Mouse (Mus musculus) granulocyte monocyte progenitor cell, adult 5-6 weeks (primary cell): ENCODE measurements around the gene Vmn1r3. TPM values are rescaled to one million over a fixed set of nuclear protein-coding genes. Genes with fewer than 3 reads are reported as not detected.
"Not testable (repeated sequence)": the region's sequence is repeated elsewhere in the genome, so short reads cannot be mapped to it uniquely, and the experiment has no call there.

Experiments used
- ATAC-seq: replicated peaks from 2 replicates; pipeline ENCODE4 v1.8.0; 2016; ENCODE audit warnings: mild to moderate bottlenecking, moderate TSS enrichment, inconsistent platforms; ENCODE audit not compliant: poor library complexity, severe bottlenecking
- total RNA-seq, 2 experiments: library from RNA; stranded (forward) in 1 of 2; stranded (reverse) in 1 of 2; fragments of 200-712, 200-1000 nt in 1 of 2; fragments of >200 nt in 1 of 2; fragmentation: Nextera tagmentation in 1 of 2; gene quantifications; 2 replicates each; pipeline ENCODE4 v1.2.3; 2014 to 2017

Vmn1r3 gene
- total RNA-seq (2014; fragmentation: Nextera tagmentation) (not detected in 2 replicates), total RNA-seq (2017) (not detected in 2 replicates)

DNA sequence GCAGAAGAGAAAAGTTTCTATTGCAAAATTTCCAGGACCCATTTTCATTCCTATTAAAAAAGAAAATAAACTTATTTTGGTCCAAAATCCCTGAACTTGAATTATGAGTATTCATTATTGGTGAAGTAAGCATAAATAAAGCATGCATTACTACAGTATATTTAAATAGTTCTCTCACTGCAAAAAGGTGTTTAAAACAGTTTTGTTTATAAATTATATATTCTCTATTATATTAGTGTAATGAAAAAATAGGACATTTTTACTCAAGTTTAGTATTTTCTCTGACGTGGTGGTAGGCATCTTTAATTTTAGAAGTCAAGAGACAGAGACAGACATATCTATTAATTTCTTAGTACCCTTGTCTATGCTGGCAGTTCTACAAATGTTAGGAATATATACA, at the start of gene Vmn1r3:
TSS of gene Vmn1r3 (minus strand) at position 101 of the 400 bp plus-strand sequence.
- not testable (repeated sequence) for ATAC-seq

GRCm38 (mm10) chr4:3232053-3232452, 46.9 kb upstream of the Vmn1r3 start:
- ATAC-seq: no peak

DNA sequence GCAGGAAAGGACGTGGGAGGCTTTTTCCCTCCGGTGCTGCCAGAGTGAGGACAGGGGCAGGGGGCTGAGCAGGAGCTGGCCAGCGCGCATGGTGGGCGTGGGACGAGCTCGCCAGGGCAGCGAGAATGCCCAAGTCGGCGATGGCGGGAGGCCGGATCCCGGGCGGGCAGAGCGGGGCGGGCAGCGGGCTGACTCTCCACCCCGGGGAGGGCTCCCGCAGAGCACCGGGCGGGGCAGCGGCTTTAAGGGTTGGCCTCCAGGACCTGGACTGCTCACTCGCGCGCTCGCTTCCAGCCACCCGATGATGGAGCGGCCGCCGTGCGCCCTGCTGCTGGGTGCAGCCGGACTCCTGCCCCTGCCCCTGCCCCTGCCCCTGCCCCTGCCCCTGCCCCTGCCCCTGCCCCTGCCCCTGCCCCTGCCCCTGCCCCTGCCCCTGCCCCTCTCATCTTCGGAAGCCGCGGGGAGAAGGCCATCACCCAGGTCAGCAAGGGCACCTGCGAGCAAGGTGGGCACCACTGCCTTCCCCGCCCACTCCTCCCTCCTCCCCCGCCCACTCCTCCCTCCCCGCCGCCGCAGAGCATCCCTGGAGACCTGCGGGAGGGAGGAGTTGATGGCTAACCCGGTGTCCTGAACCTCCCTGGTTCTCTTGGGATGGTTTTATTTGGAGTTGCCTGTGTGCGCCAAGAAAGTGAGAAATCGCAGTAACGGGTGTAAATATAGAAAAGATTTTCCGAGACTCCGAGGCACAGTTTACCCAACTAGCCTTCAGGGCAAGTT, 45.9 kb upstream of the Vmn1r3 start:
- peak; percentile 37; the same call in 1 of the 2 replicates for ATAC-seq

DNA sequence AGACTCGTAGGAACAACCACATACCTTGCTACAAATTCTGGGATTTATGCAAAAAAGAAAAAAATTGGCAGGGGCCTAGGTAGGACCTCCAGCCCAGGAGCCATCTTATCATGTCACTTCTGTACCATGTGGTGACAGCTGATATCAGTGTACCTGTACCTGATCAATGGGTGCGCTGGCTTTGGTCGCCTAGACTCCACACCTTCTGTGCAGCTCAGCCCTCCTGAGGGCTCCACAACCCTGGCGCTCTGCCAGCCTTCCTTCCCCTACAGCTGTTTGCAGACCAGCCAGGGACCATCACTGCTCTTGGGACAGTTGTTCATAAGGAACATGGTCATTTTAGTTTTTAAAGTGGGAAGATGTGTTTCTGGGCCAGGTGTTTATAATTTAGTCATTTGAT, 44.4 kb upstream of the Vmn1r3 start:
- peak; percentile 12 for ATAC-seq

DNA sequence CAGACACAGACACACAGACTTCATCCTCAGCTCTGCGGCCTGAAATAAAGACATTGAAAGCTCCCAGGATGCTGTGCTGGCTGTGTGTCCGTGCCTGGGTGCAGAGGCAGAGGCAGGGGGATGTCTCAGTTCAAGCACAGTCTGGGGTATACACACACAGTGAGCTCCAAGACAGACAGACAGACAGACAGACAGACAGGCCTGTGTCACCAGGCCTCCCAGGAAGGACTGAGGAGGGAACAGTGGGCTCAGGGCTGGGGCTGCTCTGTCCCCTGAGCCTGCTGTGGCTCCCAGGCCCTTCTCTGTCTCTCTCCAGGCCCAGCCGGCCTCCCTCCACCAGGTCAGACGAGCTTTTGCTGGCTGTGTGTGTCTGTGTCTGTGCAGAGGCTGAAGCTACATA, 43.3 kb upstream of the Vmn1r3 start:
- peak; percentile 21; the same call in 1 of the 2 replicates for ATAC-seq

DNA sequence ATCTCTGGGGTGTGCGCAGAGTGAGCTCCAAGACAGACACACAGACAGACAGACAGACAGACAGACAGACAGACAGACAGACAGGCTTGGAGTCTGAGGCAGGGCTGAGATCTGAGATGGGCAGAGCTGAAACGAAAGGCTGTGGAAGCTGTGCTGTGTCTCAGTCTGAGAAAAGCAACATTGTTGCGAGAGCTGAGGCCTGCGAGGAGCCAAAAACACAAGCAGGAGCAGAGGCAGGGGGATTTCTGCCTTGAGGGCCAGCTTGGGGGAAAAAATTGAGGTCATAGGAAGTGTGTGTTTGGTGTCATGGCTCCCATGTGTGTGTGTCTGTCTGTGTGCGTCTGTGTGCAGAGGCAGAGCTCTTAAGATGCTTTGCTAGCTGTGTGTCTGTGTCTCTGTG, 42.6 kb upstream of the Vmn1r3 start:
- ATAC-seq: no peak

- no peak for ATAC-seq
These were observed 41.3 kb upstream of the Vmn1r3 start for GRCm38 (mm10) chr4:3226488-3226887.

- not testable (repeated sequence) for ATAC-seq
These were observed 40.3 kb upstream of the Vmn1r3 start for GRCm38 (mm10) chr4:3225416-3225815.

DNA sequence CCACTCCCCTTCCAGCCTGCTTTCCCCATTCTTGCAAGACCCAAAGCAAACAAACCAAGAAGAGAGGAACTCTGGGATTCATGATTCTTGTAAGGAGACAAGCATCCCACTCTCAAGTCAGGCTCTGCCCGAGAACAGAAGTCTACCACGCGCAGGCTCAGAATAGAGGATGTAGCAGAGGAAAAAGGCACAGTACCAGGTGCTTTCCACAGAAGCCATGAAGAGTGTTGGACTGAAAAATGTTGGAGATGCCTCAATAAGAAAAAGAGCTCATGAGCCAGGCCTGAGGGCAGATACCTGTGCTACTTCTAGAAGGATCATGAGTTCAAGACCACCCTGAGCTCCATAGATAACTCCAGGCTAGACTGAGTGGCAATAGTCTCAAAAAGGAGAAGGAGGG, 39.7 kb upstream of the Vmn1r3 start:
- ATAC-seq: not testable (repeated sequence)

DNA sequence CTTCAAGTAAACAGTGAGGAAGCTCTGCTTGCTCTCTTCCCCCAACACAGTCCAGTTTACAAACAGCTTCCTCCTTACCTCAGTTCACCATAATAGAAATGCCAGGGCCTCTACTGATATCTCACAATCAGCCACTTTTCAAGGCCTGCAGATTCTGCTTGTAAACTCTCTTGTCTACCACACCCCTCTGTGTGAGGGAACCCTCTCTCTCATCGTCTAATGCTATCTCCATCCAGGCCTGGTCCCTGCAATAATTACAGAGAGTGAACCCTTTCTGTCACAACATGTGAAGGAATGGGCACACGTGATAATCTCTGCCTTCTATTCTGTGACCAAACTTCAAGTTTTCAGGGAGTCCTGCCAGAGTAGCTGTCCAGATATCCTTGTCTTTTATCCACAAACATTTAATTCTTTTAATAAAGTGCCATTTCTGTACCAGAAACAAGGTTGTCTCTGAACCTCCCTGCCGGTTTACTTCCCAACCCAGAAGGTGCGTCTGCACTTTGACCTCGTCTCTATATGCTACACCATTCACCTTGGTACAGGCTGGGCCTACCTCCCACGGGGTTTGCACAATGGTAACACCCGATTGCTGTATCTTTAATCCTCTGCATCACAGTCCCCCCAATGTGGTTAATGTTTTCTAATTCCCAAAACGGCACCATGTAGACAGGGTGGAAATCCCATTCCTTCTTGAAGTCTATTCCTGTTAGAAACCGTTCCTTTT, 38.5 kb upstream of the Vmn1r3 start:
- ATAC-seq: not testable (repeated sequence)

DNA sequence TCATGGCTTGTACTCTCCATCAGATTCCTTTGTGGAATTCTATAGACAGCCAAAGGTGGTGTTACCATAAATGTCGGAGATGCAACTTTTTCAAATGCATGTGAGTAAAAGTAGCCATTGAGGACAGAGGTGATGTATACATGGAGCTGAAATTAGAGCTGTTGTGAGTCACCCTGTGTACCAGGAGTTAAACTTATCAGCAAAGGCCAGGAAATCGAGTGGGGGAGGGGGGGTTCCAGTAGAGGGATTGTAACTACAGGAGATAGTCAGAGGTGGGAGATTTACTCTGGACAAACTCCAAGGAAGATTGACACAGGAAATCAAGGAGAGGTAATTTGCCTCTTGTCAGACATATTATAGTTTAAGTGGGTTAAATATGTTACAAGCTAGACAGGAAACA, 31.2 kb upstream of the Vmn1r3 start:
- ATAC-seq: not testable (repeated sequence)

DNA sequence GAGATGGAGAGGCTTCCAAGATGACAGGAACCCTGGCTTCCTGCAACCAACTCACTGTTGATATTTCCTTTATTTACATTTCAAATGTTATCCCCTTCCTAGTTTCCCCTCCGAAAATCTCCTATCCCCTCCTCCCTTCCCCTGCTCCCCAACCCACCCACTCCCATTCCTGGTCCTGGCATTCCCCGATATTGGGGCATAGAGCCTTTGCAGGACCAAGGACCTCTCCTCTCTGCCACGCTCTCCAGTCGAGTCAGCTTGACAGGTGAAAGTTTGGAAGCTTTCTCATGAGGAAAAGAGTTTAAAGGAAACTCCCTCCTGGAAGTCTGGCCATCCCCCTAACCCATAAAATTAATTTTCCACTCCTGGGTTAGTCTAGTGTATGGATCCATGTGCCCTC, 28.2 kb upstream of the Vmn1r3 start:
- ATAC-seq: not testable (repeated sequence)

- ATAC-seq: peak; percentile 42; the same call in 1 of the 2 replicates
These were observed 24.6 kb upstream of the Vmn1r3 start for GRCm38 (mm10) chr4:3209643-3210217.

GRCm38 (mm10) chr4:3176746-3177490, 8.2 kb downstream of the Vmn1r3 start:
- not testable (repeated sequence) for ATAC-seq

DNA sequence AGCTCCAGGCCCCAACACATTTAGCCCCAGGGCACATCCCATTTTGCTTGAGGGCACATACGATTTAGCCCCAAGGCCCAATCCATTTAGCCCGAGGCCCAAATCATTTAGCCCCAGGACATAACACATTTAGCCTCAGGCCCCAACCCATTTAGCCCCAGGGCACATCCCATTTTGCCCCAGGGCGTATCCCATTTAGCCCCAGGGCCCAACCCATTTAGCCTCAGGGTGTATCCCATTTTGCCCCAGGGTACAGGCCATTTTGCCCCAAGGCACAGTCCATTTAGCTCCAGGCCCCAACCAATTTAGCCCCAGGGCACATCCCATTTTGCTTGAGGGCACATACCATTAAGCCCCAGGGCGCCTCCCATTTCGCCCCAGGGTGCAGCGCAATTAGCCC, 9.0 kb downstream of the Vmn1r3 start:
- ATAC-seq: not testable (repeated sequence)

DNA sequence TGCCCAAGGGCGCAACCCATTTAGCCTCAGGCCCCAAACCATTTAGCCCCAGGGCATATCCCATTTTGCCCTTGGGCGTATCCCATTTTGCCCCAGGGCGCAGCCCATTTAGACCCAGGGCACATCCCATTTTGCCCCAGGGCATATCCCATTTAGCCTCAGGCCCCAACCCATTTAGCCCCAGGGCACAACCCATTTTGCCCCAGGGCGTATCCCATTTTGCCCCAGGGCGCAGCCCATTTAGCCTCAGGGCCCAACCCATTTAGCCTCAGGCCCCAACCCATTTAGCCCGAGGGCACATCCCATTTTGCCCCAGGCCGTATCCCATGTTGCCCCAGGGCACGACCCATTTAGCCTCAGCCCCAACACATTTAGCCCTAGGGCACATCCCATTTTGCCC, 9.4 kb downstream of the Vmn1r3 start:
- not testable (repeated sequence) for ATAC-seq

DNA sequence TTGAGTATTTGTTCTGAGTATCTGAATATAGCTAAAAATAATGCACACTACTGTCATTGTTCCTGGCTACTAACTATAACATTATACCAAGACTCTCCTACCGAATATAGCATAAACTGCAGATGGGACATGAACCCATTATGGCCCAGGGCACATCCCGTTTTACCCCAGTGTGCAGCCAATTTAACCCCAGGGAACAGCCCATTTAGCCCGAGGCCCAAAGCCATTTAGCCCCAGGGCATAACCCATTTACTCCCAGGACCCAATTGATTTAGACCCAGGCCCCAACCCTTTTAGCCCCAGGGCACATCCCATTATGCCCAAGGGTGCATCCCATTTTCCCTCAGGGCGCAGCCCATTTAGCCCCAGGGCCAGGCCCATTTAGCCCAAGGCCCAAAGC, 10.6 kb downstream of the Vmn1r3 start:
- ATAC-seq: not testable (repeated sequence)

DNA sequence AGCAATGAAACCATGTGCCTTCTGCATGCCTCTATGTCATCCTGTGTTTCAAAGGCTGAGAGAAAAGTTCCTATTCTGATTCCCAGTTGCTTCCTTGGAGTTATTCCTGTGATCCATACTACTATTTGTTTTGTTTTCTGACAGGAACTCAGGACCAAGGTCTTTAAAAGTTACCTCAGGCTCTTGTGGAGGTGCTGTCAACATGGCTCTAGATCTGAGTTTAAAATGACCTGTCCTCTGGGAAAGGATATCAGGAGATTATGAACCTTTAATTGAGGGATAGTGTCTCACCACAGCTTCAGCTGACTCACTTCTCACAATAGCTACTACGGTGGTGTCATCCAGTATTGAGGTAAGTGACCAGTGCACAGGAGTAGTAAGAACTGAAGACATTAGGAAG, 18.1 kb downstream of the Vmn1r3 start, which contains the start of gene Vmn1r2:
TSS of gene Vmn1r2 (plus strand) at position 301 of the 400 bp plus-strand sequence.
- ATAC-seq: not testable (repeated sequence)

- ATAC-seq: peak; percentile 40; the same call in 1 of the 2 replicates
These were observed 20.1 kb downstream of the Vmn1r3 start for GRCm38 (mm10) chr4:3165046-3165445.

DNA sequence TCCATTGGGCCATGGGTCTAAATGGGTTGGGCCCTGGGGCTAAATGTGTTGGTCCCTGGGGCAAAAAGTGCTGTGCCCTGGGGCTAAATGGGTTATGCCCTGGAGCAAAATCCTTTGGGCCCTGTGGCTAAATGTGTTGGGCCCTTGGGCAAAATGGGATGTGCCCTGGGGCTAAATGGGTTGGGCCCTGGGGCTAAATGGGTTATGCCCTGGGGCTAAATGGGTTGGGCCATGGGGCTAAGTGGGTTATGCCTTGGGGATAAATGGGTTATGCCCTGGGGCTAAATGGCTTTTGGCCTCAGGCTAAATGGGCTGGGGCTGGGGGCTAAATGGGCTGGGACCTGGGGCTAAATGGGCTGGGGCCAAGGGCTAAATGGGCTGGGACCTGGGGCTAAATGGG, 20.7 kb downstream of the Vmn1r3 start:
- not testable (repeated sequence) for ATAC-seq
